Mouse (Mus musculus) liver, postnatal 0 days (tissue): ENCODE measurements at regions not wholly inside any gene's neighbourhood (a gene's known extent, or its start where the extent isn't known, plus 50 kb on each side); places are given as distances from the start of the nearest gene placed in this dataset.

Source experiments
- CTCF ChIP-seq: sonication (generic); IDR thresholded peaks from 2 replicates; pipeline ENCODE4 v1.5.1; 2016; ENCODE audit warnings: antibody characterized with exemption, low read depth
- EP300 ChIP-seq: IDR thresholded peaks from 2 replicates; pipeline ENCODE4 v1.6.1; 2016; ENCODE audit warnings: antibody characterized with exemption, low read depth, mild to moderate bottlenecking

GRCm38 (mm10) chr3:102678516-102678915 lies 55.8 kb upstream of the Tspan2 start:
- TF ChIP-seq CTCF, result no peak
- TF ChIP-seq EP300, result no peak
